Mouse (Mus musculus): ENCODE data around the gene Adh7. TPM values are rescaled to one million over a fixed set of nuclear protein-coding genes. Genes with fewer than 3 reads are reported as not detected.

Gene Adh7
- polyA plus RNA-seq, 1 experiment from 2014 or later = 1.1 TPM

DNA sequence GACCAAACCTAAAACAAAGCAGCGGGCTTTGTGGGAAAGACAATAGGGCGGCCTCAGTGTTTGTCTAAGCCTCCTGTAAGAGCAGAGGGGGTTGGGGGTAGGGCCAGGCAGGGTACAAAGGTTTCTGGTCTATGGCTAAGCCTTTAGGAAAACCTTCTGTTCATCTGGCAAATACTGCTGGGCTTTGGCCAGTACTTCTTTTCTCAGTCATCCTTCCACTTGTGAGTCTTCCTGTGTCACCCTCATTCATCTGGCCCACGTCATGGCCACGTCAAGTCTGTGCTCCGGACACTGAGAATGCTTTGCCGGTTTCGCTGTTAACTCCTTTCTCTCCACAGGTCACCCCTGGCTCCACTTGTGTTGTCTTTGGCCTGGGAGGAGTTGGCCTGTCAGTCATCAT lies 8.3 kb downstream of the Adh7 start:
- H3K27ac ChIP-seq (replicated peaks) = no peak overlapping the region

DNA sequence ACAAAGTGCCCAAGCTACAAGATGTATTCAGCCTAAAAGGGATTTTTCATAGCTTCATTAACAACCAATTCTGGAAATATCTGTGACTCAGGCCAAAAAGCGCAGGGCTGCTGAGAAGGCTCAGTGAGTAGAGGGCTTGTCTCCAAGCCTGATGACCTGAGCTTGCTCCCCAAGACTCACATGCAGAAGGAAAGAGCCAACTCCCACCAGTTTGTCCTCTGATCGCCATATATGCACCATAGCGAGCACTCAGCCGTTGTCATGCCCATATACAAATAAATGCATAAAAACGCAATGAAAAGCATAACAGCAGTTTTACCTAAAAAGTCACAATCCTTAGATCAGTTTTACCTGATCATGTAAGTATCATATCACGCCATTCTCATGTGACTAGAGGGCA lies 8.9 kb downstream of the Adh7 start:
- ATAC-seq (replicated peaks) = no peak
- WGBS = 94% methylated on average over 6 of the region's 6 CpGs
- no peak overlapping the region for H3K27ac ChIP-seq (replicated peaks)
- H3K4me2 ChIP-seq (replicated peaks) = no peak overlapping the region
- H3K9ac ChIP-seq (replicated peaks) = no peak overlapping the region
- H3K36me3 ChIP-seq = no peaks in the 10 kb centered on the region
- no peaks in the 10 kb centered on the region for H3K27me3 ChIP-seq
- H3K9me3 ChIP-seq = no peaks in the 10 kb centered on the region
- H3K4me1 ChIP-seq = no peaks in the 10 kb centered on the region
- H3K4me3 ChIP-seq = no peak overlapping the region

More for the DNA sequence above, 8.3 kb downstream of the Adh7 start:
- no peaks in the 10 kb centered on the region for H3K36me3 ChIP-seq
- 48% methylated on average over 7 of the region's 7 CpGs for WGBS
- H3K4me1 ChIP-seq = no peaks in the 10 kb centered on the region
- ATAC-seq (replicated peaks) = no peak
- H3K4me2 ChIP-seq (replicated peaks) = no peak overlapping the region
- no peak overlapping the region for H3K4me3 ChIP-seq
- H3K9me3 ChIP-seq = no peaks in the 10 kb centered on the region
- H3K27me3 ChIP-seq = no peaks in the 10 kb centered on the region
- no peak overlapping the region for H3K9ac ChIP-seq (replicated peaks)

DNA sequence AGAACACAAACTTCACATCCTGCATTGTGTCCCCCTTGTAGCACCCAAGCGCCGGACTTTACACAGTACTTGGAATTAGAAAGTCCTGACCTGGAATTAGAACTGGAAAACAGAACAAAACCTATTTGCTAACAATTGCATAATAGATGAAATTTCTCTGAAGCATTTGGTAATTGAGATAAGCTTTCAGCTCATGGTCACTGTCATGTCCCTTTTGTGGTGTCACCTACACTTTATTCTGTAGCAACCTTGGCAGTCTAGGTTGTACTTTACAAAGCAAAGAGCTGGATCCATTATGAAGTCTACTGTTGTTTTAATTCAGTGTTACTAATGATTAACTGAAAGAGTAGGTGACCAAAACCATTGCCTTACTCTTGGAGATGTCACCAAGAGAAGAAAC lies 9.5 kb downstream of the Adh7 start:
- no peak overlapping the region for H3K4me2 ChIP-seq (replicated peaks)
- ATAC-seq (replicated peaks) = no peak
- no peak overlapping the region for H3K27ac ChIP-seq (replicated peaks)
- no peak overlapping the region for H3K4me3 ChIP-seq
- WGBS = 87% methylated on average over 2 of the region's 2 CpGs
- H3K9ac ChIP-seq (replicated peaks) = no peak overlapping the region
- H3K4me1 ChIP-seq = no peaks in the 10 kb centered on the region
- H3K27me3 ChIP-seq = no peaks in the 10 kb centered on the region
- H3K9me3 ChIP-seq = no peaks in the 10 kb centered on the region
- no peaks in the 10 kb centered on the region for H3K36me3 ChIP-seq

- H3K9me3 ChIP-seq = no peaks in the 10 kb centered on the region
- no peaks in the 10 kb centered on the region for H3K36me3 ChIP-seq
- H3K9ac ChIP-seq (replicated peaks) = no peak overlapping the region
- no peaks in the 10 kb centered on the region for H3K27me3 ChIP-seq
- H3K27ac ChIP-seq (replicated peaks) = no peak overlapping the region
- H3K4me1 ChIP-seq = no peaks in the 10 kb centered on the region
- no peak overlapping the region for H3K4me2 ChIP-seq (replicated peaks)
- no peak overlapping the region for H3K4me3 ChIP-seq
- no peak for ATAC-seq (replicated peaks)
- 94% methylated on average over 8 of the region's 8 CpGs for WGBS
These were observed 10.2 kb downstream of the Adh7 start for GRCm38 (mm10) chr3:138227782-138228181.

GRCm38 (mm10) chr3:138229448-138229847 lies 11.9 kb downstream of the Adh7 start:
- 83% methylated on average over 1 of the region's 1 CpGs for WGBS
- Histone ChIP-seq H3K27me3 (no peaks in the 10 kb centered on the region), H3K4me1 (no peaks in the 10 kb centered on the region), H3K4me3 (no peak overlapping the region), H3K36me3 (no peaks in the 10 kb centered on the region), H3K27ac (replicated peaks) (no peak overlapping the region), H3K9me3 (no peaks in the 10 kb centered on the region), H3K9ac (replicated peaks) (no peak overlapping the region), H3K4me2 (replicated peaks) (no peak overlapping the region)
- no peak for ATAC-seq (replicated peaks)

- Histone ChIP-seq H3K4me1 (no peaks in the 10 kb centered on the region), H3K36me3 (no peaks in the 10 kb centered on the region), H3K4me2 (replicated peaks) (no peak overlapping the region), H3K9me3 (no peaks in the 10 kb centered on the region), H3K27me3 (no peaks in the 10 kb centered on the region), H3K4me3 (no peak overlapping the region), H3K27ac (replicated peaks) (no peak overlapping the region), H3K9ac (replicated peaks) (no peak overlapping the region)
- ATAC-seq (replicated peaks) = no peak
- WGBS = 83% methylated on average over 3 of the region's 3 CpGs
These were observed 12.7 kb downstream of the Adh7 start for GRCm38 (mm10) chr3:138230266-138230665.

DNA sequence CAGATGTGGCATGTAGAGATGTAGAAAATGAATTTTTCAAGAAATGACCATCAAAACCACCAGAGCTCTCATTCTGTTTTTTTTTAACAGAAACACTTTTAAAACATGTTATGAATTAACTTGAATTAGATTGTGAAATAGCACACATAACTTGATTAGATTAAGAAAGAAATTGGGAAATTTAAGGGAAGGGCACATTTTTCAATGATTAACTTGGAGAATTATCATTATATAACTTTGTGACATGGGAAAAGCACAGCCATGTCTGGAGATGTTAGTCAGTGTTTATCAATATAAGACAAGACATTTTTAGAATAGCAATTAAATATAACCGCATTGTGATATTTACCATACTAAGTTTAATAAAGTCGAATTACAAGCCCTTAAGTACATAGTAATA lies 14.0 kb downstream of the Adh7 start:
- Histone ChIP-seq H3K9me3 (no peaks in the 10 kb centered on the region), H3K4me2 (replicated peaks) (no peak overlapping the region), H3K4me3 (no peak overlapping the region), H3K9ac (replicated peaks) (no peak overlapping the region), H3K27me3 (no peaks in the 10 kb centered on the region), H3K27ac (replicated peaks) (no peak overlapping the region), H3K36me3 (no peaks in the 10 kb centered on the region), H3K4me1 (no peaks in the 10 kb centered on the region)
- no peak for ATAC-seq (replicated peaks)
- 83% methylated on average over 2 of the region's 2 CpGs for WGBS

DNA sequence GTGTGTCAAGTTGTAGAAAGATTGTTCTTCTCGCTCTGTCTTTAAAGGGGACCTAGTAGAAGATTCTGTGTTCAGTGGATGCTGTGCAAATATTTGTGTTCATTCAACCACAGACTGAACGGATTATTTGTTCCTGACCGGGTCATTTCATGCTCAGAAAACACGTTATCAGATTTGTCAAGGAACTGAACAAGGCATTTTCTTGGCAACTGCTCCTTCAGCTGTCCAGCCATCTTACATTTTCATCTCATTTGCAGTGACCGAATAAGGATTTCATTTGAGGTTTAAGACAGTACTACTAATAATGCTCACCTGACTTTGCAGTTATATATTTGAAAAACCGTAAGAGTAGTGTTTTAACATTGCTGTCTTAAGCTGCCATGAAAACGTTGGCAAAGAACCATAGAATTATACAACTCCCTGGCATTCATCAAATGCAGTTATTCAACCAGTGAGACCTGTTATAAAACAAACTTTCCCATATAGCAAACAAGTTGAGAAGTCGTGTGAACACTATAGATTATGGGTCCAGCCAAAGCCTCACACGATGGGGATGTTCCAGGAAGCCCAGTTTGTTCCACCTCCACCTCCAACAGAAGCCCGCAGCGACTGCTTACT lies 19.1 kb downstream of the Adh7 start:
- H3K4me3 ChIP-seq = no peak overlapping the region
- no peaks in the 10 kb centered on the region for H3K36me3 ChIP-seq
- 78% methylated on average over 11 of the region's 11 CpGs for WGBS
- H3K4me2 ChIP-seq (replicated peaks) = no peak overlapping the region
- no peak for ATAC-seq (replicated peaks)
- no peak overlapping the region for H3K27ac ChIP-seq (replicated peaks)
- H3K9me3 ChIP-seq = no peaks in the 10 kb centered on the region
- H3K27me3 ChIP-seq = no peaks in the 10 kb centered on the region
- H3K9ac ChIP-seq (replicated peaks) = no peak overlapping the region
- H3K4me1 ChIP-seq = no peaks in the 10 kb centered on the region

- H3K4me2 ChIP-seq (replicated peaks) = no peak overlapping the region
- WGBS = 90% methylated on average over 10 of the region's 10 CpGs
- H3K4me1 ChIP-seq = peaks cover 4% of the 10 kb centered on the region; the same call in 1 of the 2 replicates
- H3K4me3 ChIP-seq = no peak overlapping the region
- H3K9ac ChIP-seq (replicated peaks) = no peak overlapping the region
- H3K9me3 ChIP-seq = no peaks in the 10 kb centered on the region
- no peak overlapping the region for H3K27ac ChIP-seq (replicated peaks)
- no peaks in the 10 kb centered on the region for H3K36me3 ChIP-seq
- ATAC-seq (replicated peaks) = no peak
- no peaks in the 10 kb centered on the region for H3K27me3 ChIP-seq
These were observed 20.5 kb downstream of the Adh7 start for GRCm38 (mm10) chr3:138238046-138238445.

DNA sequence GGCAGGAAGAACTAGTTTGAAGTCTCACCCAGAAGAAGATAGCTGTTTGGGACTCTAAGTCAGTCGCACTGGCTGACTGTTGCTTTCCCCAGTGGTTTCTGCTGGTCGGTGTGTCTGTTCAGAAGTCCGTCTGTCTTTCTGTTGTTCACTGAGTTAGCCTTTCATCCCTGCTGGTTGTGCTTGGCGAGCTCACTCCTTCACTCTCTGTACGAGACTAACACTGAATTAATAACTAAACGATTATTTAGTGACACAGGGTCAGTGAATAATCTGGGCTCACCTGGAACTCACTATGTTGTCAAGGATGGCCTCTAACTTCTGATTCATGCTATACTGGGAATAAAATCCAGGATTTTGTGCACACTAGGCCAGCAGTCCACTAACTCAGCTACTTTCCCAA lies 21.9 kb downstream of the Adh7 start:
- H3K27ac ChIP-seq (replicated peaks) = no peak overlapping the region
- H3K4me2 ChIP-seq (replicated peaks) = no peak overlapping the region
- H3K9me3 ChIP-seq = no peaks in the 10 kb centered on the region
- no peak for ATAC-seq (replicated peaks)
- no peaks in the 10 kb centered on the region for H3K27me3 ChIP-seq
- H3K4me1 ChIP-seq = peaks cover 4% of the 10 kb centered on the region; the same call in 1 of the 2 replicates
- H3K36me3 ChIP-seq = no peaks in the 10 kb centered on the region
- WGBS = 86% methylated on average over 6 of the region's 6 CpGs
- H3K9ac ChIP-seq (replicated peaks) = no peak overlapping the region
- H3K4me3 ChIP-seq = no peak overlapping the region

GRCm38 (mm10) chr3:138240411-138240810 lies 22.9 kb downstream of the Adh7 start:
- WGBS = 93% methylated on average over 3 of the region's 3 CpGs
- no peak overlapping the region for H3K4me2 ChIP-seq (replicated peaks)
- no peak overlapping the region for H3K4me3 ChIP-seq
- H3K9me3 ChIP-seq = no peaks in the 10 kb centered on the region
- no peaks in the 10 kb centered on the region for H3K27me3 ChIP-seq
- H3K27ac ChIP-seq (replicated peaks) = no peak overlapping the region
- ATAC-seq (replicated peaks) = peak; percentile 55; the same call in 1 of the 2 replicates
- no peaks in the 10 kb centered on the region for H3K36me3 ChIP-seq
- H3K4me1 ChIP-seq = peaks cover 4% of the 10 kb centered on the region; the same call in 1 of the 2 replicates
- H3K9ac ChIP-seq (replicated peaks) = no peak overlapping the region

GRCm38 (mm10) chr3:138240942-138241341 lies 23.4 kb downstream of the Adh7 start:
- Histone ChIP-seq H3K9me3 (no peaks in the 10 kb centered on the region), H3K4me2 (replicated peaks) (no peak overlapping the region), H3K36me3 (no peaks in the 10 kb centered on the region), H3K4me3 (no peak overlapping the region), H3K9ac (replicated peaks) (no peak overlapping the region), H3K27ac (replicated peaks) (no peak overlapping the region), H3K4me1 (peaks cover 4% of the 10 kb centered on the region; the same call in 1 of the 2 replicates), H3K27me3 (no peaks in the 10 kb centered on the region)
- ATAC-seq (replicated peaks) = no peak
- 76% methylated on average over 5 of the region's 5 CpGs for WGBS

DNA sequence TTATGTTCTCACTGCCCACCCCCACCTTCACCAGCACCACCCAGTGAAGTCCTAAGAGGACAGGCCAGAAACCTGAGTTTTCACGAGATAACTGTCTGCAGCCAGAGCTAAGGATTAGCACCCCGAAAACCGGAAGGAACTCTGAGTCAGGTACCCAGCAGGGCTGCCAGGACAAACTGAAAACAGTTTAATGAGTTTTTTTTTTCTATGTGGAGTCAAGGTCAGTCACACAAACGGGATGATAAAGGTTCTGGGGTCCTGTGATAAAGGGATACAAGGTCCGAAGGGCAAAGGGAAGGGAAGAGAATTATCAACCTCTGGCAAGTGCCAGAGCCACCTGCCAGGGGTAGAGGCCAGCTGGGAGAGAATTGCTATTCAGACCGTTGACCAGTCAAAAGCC lies 23.8 kb downstream of the Adh7 start:
- Histone ChIP-seq H3K4me2 (replicated peaks) (no peak overlapping the region), H3K27me3 (no peaks in the 10 kb centered on the region), H3K27ac (replicated peaks) (no peak overlapping the region), H3K36me3 (no peaks in the 10 kb centered on the region), H3K4me1 (peaks cover 4% of the 10 kb centered on the region; the same call in 1 of the 2 replicates), H3K4me3 (no peak overlapping the region), H3K9me3 (no peaks in the 10 kb centered on the region), H3K9ac (replicated peaks) (no peak overlapping the region)
- ATAC-seq (replicated peaks) = no peak
- WGBS = 61% methylated on average over 6 of the region's 6 CpGs

Measured in forebrain, embryonic 15.5 days (tissue).